Mouse (Mus musculus): Measurements from ENCODE around the gene Ubxn1.

Ubxn1 gene

GRCm38 (mm10) chr19:8903412-8903811, 32.1 kb downstream of the Ubxn1 start:
- DNase-seq: no peak

DNA sequence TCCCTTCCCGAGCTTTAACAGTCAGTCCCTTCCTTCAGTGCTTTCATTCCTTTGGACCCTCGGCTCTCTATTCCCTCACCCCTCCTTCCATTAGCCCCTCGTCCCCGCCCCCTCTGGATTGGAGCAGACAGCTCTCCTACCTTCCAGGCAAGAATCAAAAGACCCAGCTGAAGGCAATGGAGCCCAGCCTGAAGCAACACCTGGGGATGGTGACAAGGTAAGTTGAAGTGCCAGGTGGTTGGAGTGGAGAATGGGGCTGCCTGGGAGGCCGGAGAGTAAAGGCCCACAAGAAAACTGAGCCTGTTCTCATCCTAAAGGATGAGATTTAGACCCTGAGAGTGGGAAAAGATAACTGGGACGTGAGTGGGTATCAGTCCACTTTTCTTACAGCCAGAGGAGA, 37.2 kb downstream of the Ubxn1 start:
- no peak for DNase-seq

- no peak for DNase-seq
Measured at GRCm38 (mm10) chr19:8911810-8912209, 40.5 kb downstream of the Ubxn1 start.

DNA sequence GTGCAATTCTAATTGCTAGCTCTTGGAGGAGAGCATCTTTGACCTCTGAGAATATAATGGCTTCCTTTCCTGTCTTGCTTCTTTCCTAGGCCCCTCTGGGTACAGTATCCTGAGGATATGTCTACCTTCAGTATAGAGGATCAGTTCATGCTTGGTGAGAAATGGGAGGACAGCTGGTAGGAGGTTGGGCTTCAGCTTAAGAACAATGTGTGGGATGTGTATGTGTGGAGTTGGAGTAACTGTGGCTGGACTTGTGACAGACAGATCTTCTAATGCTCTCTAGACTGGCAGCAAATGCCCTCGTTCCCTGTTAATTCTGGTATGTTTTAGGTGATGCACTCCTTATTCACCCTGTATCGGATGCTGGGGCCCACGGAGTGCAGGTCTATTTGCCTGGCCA, 42.9 kb downstream of the Ubxn1 start:
- DNase-seq: no peak

GRCm38 (mm10) chr19:8919000-8919399, 47.7 kb downstream of the Ubxn1 start:
- no peak for DNase-seq

DNA sequence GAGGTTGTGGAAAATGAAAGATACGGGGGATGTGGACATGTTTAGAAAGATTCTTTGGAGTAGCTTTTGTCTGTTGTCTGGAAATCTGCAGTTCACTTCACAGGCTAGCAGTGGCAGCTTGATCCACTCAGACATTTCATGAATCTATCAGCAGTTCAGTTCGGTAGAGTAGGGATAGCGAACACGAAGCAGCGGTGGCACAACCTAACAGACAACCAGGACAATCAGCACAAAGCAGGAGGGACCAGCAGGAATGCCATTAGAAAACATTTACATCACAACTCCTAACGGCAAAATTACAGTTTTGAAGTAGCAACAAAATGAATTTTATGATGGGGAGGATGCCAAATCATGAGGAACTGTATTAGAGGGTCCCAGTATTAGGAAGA, 48.4 kb downstream of the Ubxn1 start:
- no peak for DNase-seq

- DNase-seq: peak; percentile 85
Measured at GRCm38 (mm10) chr19:8920073-8920736, 48.9 kb downstream of the Ubxn1 start, which contains the start of gene B3gat3. TSS of gene B3gat3 (plus strand) at chr19:8920374.

- peak; percentile 39 for DNase-seq
Measured at GRCm38 (mm10) chr19:8920836-8921291, 49.6 kb downstream of the Ubxn1 start.

DNA sequence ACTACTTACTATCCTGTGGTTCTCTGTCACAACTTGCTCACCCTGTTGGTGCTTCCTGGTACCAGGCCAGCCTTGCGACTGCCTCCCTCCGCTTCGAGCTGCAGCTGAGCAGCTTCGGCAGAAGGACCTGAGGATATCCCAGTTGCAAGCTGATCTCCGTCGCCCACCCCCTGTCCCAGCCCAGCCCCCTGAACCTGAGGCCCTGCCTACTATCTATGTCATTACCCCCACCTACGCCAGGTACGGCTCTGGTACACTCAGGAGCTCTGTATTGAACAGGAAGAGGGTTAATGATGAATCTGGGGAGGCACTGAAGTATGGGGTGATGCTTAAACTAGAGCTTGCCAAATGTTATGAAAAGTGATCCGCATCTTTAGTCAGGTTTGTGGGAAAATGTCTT, 50.4 kb downstream of the Ubxn1 start:
- DNase-seq: no peak
